Mouse (Mus musculus): ENCODE results near the gene Cdh15.
A peak's percentile ranks its signal among the peaks of the same experiment; 100 is the strongest.

The Cdh15 gene

GRCm38 (mm10) chr8:122844161-122844560, 3.6 kb upstream of the Cdh15 start:
- DNase-seq (ENCODE audit: low spot score in 2 of 2), result no peak

- no peak for DNase-seq (ENCODE audit: low spot score in 2 of 2)
Measured at GRCm38 (mm10) chr8:122845662-122846061, 2.1 kb upstream of the Cdh15 start.

GRCm38 (mm10) chr8:122849152-122849910, 1.6 kb downstream of the Cdh15 start:
- no peak for DNase-seq (ENCODE audit: low spot score in 2 of 2)

- no peak for DNase-seq (ENCODE audit: low spot score in 2 of 2)
Measured at GRCm38 (mm10) chr8:122850641-122851240, 3.0 kb downstream of the Cdh15 start.

GRCm38 (mm10) chr8:122851692-122852545, 4.2 kb downstream of the Cdh15 start:
- no peak for DNase-seq (ENCODE audit: low spot score in 2 of 2)

- DNase-seq (ENCODE audit: low spot score in 2 of 2), result no peak
Measured at GRCm38 (mm10) chr8:122852546-122852905, 4.8 kb downstream of the Cdh15 start.

GRCm38 (mm10) chr8:122853340-122853771, 5.6 kb downstream of the Cdh15 start:
- no peak for DNase-seq (ENCODE audit: low spot score in 2 of 2)

GRCm38 (mm10) chr8:122854388-122854787, 6.6 kb downstream of the Cdh15 start:
- no peak for DNase-seq (ENCODE audit: low spot score in 2 of 2)

- DNase-seq (ENCODE audit: low spot score in 2 of 2), result no peak
Measured at GRCm38 (mm10) chr8:122855123-122855522, 7.4 kb downstream of the Cdh15 start.

- no peak for DNase-seq (ENCODE audit: low spot score in 2 of 2)
Measured at GRCm38 (mm10) chr8:122856288-122856687, 8.5 kb downstream of the Cdh15 start.

- no peak for DNase-seq (ENCODE audit: low spot score in 2 of 2)
Measured at GRCm38 (mm10) chr8:122859843-122860242, 12.1 kb downstream of the Cdh15 start.

GRCm38 (mm10) chr8:122864719-122865129, 17.0 kb downstream of the Cdh15 start:
- DNase-seq (ENCODE audit: low spot score in 2 of 2), result no peak

GRCm38 (mm10) chr8:122865441-122865840, 17.7 kb downstream of the Cdh15 start:
- no peak for DNase-seq (ENCODE audit: low spot score in 2 of 2)

- DNase-seq (ENCODE audit: low spot score in 2 of 2), result no peak
Measured at GRCm38 (mm10) chr8:122866231-122866630, 18.5 kb downstream of the Cdh15 start.

GRCm38 (mm10) chr8:122867982-122868381, 20.2 kb downstream of the Cdh15 start:
- no peak for DNase-seq (ENCODE audit: low spot score in 2 of 2)

GRCm38 (mm10) chr8:122870377-122870863, 22.7 kb downstream of the Cdh15 start:
- DNase-seq (ENCODE audit: low spot score in 2 of 2), result peak; percentile 19 to 38

GRCm38 (mm10) chr8:122871663-122872062, 23.9 kb downstream of the Cdh15 start:
- DNase-seq (ENCODE audit: low spot score in 2 of 2), result no peak

GRCm38 (mm10) chr8:122873171-122873570, 25.4 kb downstream of the Cdh15 start:
- no peak for DNase-seq (ENCODE audit: low spot score in 2 of 2)

- no peak for DNase-seq (ENCODE audit: low spot score in 2 of 2)
Measured at GRCm38 (mm10) chr8:122875186-122875585, 27.4 kb downstream of the Cdh15 start.

GRCm38 (mm10) chr8:122878231-122878630, 30.5 kb downstream of the Cdh15 start:
- no peak for DNase-seq (ENCODE audit: low spot score in 2 of 2)

- DNase-seq (ENCODE audit: low spot score in 2 of 2), result no peak
Measured at GRCm38 (mm10) chr8:122880302-122880701, 32.5 kb downstream of the Cdh15 start.

GRCm38 (mm10) chr8:122883671-122884070, 35.9 kb downstream of the Cdh15 start:
- no peak for DNase-seq (ENCODE audit: low spot score in 2 of 2)
